Mouse (Mus musculus) kidney, postnatal 4 days (tissue): ENCODE data around the gene Il1f10.

Experiments
- DNase-seq, 2 experiments: peaks; one replicate each; pipeline ENCODE4 v3.0.0; 2021; ENCODE audit warnings: mixed read lengths in 2 of 2

The Il1f10 gene

DNA sequence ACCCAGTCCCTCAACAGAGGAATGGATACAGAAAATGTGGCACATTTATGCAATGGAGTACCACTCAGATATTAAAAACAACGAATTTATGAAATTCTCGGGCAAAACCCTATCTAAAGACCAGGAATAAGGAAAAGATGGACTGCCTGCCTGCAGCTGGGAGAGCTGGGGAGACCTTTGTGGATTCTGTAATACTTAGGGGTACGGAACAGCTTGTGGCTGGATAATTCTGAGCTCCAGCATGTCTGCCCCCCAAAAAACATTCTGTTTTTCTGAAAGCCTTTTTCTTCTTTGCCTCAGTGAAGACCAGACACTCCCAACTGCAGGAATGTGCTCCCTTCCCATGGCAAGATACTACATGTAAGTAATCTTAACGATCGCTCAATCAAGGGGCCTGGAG, at the start of gene Il1f10:
TSS of gene Il1f10 (plus strand) at position 301 of the 400 bp plus-strand sequence.
- no peak for DNase-seq

DNA sequence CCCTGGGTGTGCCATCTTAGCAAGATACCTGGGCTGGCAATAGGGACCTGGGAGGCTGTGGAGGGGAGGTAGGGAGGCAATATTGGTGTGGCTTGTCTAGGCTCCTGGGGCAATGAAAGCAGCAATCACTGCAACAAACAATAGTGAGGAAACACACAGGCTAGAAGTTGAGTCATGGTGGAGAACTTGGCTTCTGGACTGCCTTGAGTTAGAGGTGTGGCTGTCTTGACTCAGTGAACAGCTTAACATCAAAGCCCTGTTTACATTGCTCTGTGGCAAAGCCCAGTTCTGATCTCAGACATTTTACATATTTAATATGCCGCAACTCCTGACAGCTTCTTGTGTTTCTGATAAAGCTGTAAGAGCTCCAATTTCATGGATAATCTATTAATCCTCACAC, 23.5 kb upstream of the Il1f10 start:
- no peak for DNase-seq

- DNase-seq, result no peak
Measured at GRCm38 (mm10) chr2:24273619-24274018, 17.4 kb upstream of the Il1f10 start.

- no peak for DNase-seq
Measured at GRCm38 (mm10) chr2:24275146-24275545, 15.8 kb upstream of the Il1f10 start.

- DNase-seq, result no peak
Measured at GRCm38 (mm10) chr2:24276654-24277053, 14.3 kb upstream of the Il1f10 start, which contains the start of gene Il1f5. TSS of gene Il1f5 (plus strand) at chr2:24276954.

DNA sequence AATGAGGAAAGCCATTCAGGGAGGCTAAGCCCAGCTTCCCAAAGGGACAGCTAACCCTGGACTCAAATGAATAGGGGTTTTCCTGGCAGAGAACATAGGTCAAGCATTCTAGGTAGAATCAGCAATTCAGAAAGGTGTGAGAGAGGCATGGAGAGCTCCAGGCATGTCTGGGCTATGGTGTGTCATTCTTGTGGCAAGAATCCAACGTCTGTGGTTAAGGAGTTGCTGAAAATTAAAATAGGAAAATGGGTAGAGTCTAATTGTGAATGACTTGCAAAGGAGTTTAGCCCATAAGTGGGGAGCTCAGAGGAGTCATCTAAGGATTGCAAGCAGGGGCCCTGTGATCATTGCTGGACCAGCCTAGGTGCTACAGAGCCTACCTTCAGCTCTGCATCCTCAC, 3.6 kb downstream of the Il1f10 start:
- DNase-seq, result no peak

- DNase-seq, result peak; percentile 26 to 34
Measured at GRCm38 (mm10) chr2:24296837-24297236, 5.8 kb downstream of the Il1f10 start.

DNA sequence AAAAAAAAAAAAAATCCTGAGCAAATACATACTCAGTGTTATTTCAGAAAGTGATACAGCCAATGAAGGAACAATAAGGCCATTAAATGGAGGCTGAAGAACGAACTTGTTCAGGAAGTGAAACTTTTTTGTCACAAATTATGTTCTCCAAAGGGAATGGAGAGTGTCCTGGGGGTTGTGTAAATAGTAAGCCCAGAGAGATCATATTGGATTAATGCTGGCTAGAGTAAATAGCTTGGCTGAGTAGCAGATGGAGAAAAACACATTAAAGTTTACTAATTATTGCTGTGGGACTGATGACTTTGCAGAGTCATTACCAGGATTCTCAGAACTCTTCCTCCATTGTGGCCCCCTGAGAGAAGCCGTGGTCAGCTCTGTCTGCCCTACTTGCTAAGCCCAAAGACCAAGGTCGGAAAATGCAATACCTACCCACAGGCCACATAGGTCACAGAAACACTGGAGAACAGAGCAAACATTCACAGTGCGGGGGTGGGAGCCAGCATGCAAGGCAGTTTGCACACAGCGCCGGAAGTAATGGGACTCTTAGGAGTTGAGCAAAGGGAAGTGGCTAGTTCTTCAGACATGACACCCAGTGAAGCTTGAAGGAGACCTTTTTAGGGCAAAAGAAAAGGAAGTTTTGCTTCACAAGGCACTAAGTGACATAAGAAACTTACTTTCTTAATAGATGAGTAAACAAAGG, 20.5 kb downstream of the Il1f10 start:
- peak; percentile 2 to 6 for DNase-seq

GRCm38 (mm10) chr2:24316919-24317318, 25.9 kb downstream of the Il1f10 start:
- no peak for DNase-seq

DNA sequence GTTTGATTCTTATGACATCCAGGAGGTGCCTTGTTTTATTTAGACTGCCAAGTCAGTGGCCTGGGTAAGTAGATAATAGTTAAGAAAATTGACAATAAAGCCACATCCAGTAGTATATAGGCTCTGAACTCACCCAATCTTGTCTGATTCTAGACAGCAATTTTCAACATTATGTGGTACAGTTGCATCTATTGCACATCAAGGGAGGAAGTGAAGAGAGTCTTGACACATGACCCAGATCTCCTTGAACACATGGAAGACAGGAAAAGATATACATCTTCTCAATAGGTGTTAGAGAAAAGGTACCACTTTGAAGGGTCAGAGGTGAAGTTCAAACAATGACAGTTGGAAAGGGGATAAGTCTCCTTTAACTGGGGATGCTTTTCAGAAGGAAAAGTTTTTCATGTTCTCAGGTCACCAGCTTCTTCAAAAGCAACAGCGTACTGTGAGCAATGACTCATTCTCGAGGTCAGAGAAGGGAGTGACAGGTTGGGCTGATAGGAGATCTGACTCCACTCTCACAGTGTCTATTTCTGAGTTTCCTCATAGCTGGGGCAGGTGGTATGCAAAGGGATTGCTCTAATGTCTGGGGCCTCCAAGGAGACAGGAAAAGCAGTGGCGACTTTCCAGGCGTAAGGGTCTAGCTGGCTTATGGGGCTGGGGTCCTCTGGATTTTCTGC, 27.1 kb downstream of the Il1f10 start:
- DNase-seq, result no peak

DNA sequence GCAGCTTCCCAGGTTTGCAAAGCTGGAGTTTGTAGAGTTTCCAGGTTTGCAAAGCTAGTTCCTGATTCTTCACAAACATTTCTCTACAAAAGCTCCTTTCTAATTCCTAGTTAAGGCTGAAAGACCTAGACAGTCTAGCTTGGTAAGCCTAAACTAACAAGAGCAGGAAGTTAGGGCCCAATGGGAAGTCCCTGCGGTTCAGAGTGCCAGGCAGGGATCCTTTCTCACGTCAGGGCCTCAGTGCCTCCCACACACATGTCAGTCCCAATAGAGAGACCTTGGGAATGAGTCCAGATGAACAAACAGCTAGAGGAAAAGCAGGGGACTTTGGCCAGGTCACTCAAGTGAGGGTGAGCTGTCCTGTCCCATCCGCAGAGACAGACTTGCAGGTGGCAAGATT, 44.3 kb downstream of the Il1f10 start:
- peak; percentile 6 to 17 for DNase-seq

DNA sequence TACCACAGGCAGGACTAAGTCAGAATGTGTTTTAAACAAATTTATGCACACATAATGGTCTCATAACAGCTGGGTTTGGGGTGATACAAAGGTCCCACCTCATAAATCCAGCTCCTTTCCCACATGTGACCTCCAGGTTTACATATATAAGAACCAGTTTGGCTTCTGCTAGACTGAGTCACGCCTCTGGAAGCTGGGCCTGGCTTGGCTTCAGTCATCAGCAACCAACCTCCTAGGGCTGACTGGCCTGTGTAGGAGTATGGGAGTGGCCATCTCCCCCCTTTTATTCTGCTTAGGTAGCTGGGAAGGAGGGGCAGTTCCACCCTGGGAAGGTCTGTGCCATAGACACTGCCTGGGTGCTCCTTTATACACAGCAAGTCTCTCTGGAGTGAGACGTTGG, 45.5 kb downstream of the Il1f10 start, which contains the start of gene Il1rn:
TSS of gene Il1rn (plus strand) at position 309 of the 400 bp plus-strand sequence.
- peak in 1 of 2 experiments; percentile 6 for DNase-seq

DNA sequence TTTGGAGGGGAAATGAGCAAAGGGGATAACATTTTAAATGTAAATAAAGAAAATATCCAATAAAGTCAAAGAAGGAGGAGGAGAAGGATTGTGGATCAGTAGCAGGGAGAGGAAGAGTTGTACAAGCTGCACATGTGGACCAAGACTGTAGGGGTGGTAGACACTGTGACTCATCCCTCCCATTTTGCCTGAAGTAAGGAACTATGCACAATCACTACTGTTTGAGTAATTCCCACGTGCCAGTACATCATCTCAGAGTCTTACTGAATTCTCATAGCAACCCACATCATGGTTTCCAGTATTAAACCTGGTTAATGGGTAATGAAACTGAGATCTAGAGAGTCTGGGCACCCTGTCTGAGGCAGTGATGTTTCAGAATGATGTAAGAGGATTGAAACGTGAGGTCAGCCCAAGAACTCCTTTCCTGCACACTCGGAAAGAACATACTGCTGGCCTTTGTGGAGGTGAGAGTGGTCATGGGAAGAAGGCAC, 50.4 kb downstream of the Il1f10 start:
- DNase-seq, result no peak
